Mouse (Mus musculus) CH12.LX (cell line): ENCODE measurements around the gene Gm21304. TPM values are rescaled to one million over a fixed set of nuclear protein-coding genes. Genes with fewer than 3 reads are reported as not detected.
"Not testable (repeated sequence)": the region's sequence is repeated elsewhere in the genome, so short reads cannot be mapped to it uniquely, and the experiment has no call there.

Experiments
- DNase-seq: peaks from one replicate; pipeline ENCODE4 v3.0.0-alpha.2; 2013; ENCODE audit errors: extremely low read depth
- H3K27ac ChIP-seq: 2 replicates; pipeline ENCODE4 v1.5.1; 2012; ENCODE audit warnings: low read depth, mild to moderate bottlenecking, control low read depth, moderate library complexity; ENCODE audit not compliant: insufficient read depth
- H3K27me3 ChIP-seq: replicated peaks from 2 replicates; pipeline ENCODE3; 2012; ENCODE audit warnings: inconsistent platforms
- H3K36me3 ChIP-seq, 2 experiments: replicated peaks in 1 of 2; 2 replicates each; pipeline versions ENCODE3 to v1.6.1; 2012; ENCODE audit warnings: inconsistent platforms in 1 of 2, low read length in 1 of 2, mild to moderate bottlenecking in 1 of 2, mixed read lengths in 1 of 2, moderate library complexity in 1 of 2; ENCODE audit not compliant: control insufficient read depth in 1 of 2, insufficient read depth in 1 of 2
- H3K4me1 ChIP-seq, 2 experiments: 2 replicates each; pipeline ENCODE4 v1.6.1; 2012; ENCODE audit warnings: inconsistent platforms in 1 of 2, moderate library complexity in 1 of 2; ENCODE audit not compliant: insufficient read depth in 2 of 2, control insufficient read depth in 1 of 2
- H3K4me2 ChIP-seq: 2 replicates; pipeline ENCODE4 v1.6.1; 2012; ENCODE audit warnings: low read depth, mild to moderate bottlenecking, control low read depth; ENCODE audit not compliant: poor library complexity, insufficient read depth, severe bottlenecking
- H3K4me3 ChIP-seq, 3 experiments: fragments of 150-350 bp in 1 of 3; sonication (generic) in 1 of 3; replicated peaks in 1 of 3; 2 replicates each; pipeline versions ENCODE3 to v1.5.1; 2011 to 2012; ENCODE audit warnings: low read depth in 2 of 3, low read length in 2 of 3, mild to moderate bottlenecking in 2 of 3, moderate library complexity in 2 of 3, control low read depth in 1 of 3, improper control_type of control experiment in 1 of 3, inconsistent platforms in 1 of 3, mixed read lengths in 1 of 3; ENCODE audit not compliant: poor library complexity in 1 of 3
- H3K79me2 ChIP-seq: replicated peaks from 2 replicates; pipeline ENCODE4 v1.6.1; 2012; ENCODE audit warnings: mild to moderate bottlenecking, moderate library complexity; ENCODE audit not compliant: control insufficient read depth, poor library complexity, insufficient read depth, severe bottlenecking; ENCODE audit errors: extremely low read depth
- H3K9ac ChIP-seq: 2 replicates; pipeline ENCODE4 v1.6.1; 2012; ENCODE audit warnings: low read depth, mild to moderate bottlenecking, control low read depth, moderate library complexity; ENCODE audit not compliant: insufficient read depth
- H3K9me3 ChIP-seq: replicated peaks from 2 replicates; pipeline ENCODE3; 2012; ENCODE audit warnings: low read length, inconsistent platforms, mixed read lengths
- dilution Hi-C: fragments of 300-500 bp; cut with MboI; formaldehyde crosslinking; loops from 2 replicates; pipeline ENCODE4 v1.14.3; 2020; ENCODE audit warnings: low sequenced_read_pairs; ENCODE audit not compliant: extremely low pct_unique_long_range_greater_than_20kb, extremely low pct_ligation_motif_present
- in situ Hi-C: fragments of 300-500 bp; cut with MboI; formaldehyde crosslinking; loops from 3 replicates; pipeline ENCODE4 v1.14.3; 2019; ENCODE audit warnings: low sequenced_read_pairs, low pct_ligation_motif_present, low pct_unique_long_range_greater_than_20kb, mixed read lengths
- polyA plus RNA-seq: library from polyadenylated mRNA; unstranded; fragments of >175 nt; gene quantifications from 2 replicates; pipeline ENCODE4 v1.2.1, GENCODE M21; 2012; ENCODE audit warnings: low read depth; ENCODE audit not compliant: insufficient read length
- total RNA-seq, 2 experiments: library from RNA; depleted of rRNA; stranded (reverse); fragments of 300-350 nt in 1 of 2; fragments of >200 nt in 1 of 2; gene quantifications; 2 replicates each; pipeline ENCODE4 v1.2.3; 2012 to 2014

Gm21304 gene
- total RNA-seq (2012; rRNA removed): not detected in 2 replicates
- not detected in 2 replicates for total RNA-seq (2014; rRNA removed)
- not detected in 2 replicates for polyA plus RNA-seq

- H3K27me3 ChIP-seq, in situ Hi-C loops, H3K27ac ChIP-seq, DNase-seq, H3K4me1 ChIP-seq, H3K4me2 ChIP-seq, H3K79me2 ChIP-seq, dilution Hi-C loops, H3K4me3 ChIP-seq, H3K9me3 ChIP-seq, H3K9ac ChIP-seq, H3K36me3 ChIP-seq: not testable (repeated sequence)
Observed at GRCm38 (mm10) chr10:104168215-104168614, at the start of gene Gm21304. Gene Gm21304, plus strand, starts transcription at chr10:104168515.

- in situ Hi-C loops, DNase-seq, H3K4me2 ChIP-seq, dilution Hi-C loops, H3K27me3 ChIP-seq, H3K9me3 ChIP-seq, H3K4me1 ChIP-seq, H3K27ac ChIP-seq, H3K36me3 ChIP-seq, H3K9ac ChIP-seq, H3K79me2 ChIP-seq, H3K4me3 ChIP-seq: not testable (repeated sequence)
Observed at GRCm38 (mm10) chr10:104142687-104143086, 25.6 kb upstream of the Gm21304 start, which contains the start of gene Gm21293. Gene Gm21293, plus strand, starts transcription at chr10:104142987.

- H3K36me3 ChIP-seq, dilution Hi-C loops, H3K27ac ChIP-seq, DNase-seq, H3K79me2 ChIP-seq, H3K9me3 ChIP-seq, in situ Hi-C loops, H3K27me3 ChIP-seq, H3K9ac ChIP-seq, H3K4me2 ChIP-seq, H3K4me1 ChIP-seq, H3K4me3 ChIP-seq: not testable (repeated sequence)
Observed at GRCm38 (mm10) chr10:104151197-104151596, 17.1 kb upstream of the Gm21304 start, which contains the start of gene Gm6763. Gene Gm6763, plus strand, starts transcription at chr10:104151497.

GRCm38 (mm10) chr10:104159706-104160105, 8.6 kb upstream of the Gm21304 start, which contains the start of gene Gm8764:
Gene Gm8764, plus strand, starts transcription at chr10:104160006.
- H3K79me2 ChIP-seq, H3K27me3 ChIP-seq, H3K36me3 ChIP-seq, H3K4me1 ChIP-seq, DNase-seq, H3K27ac ChIP-seq, in situ Hi-C loops, H3K9ac ChIP-seq, H3K4me2 ChIP-seq, H3K9me3 ChIP-seq, H3K4me3 ChIP-seq, dilution Hi-C loops: not testable (repeated sequence)

GRCm38 (mm10) chr10:104176724-104177123, 8.4 kb downstream of the Gm21304 start, which contains the start of gene Gm21312:
Gene Gm21312, plus strand, starts transcription at chr10:104177024.
- in situ Hi-C loops, H3K9ac ChIP-seq, H3K27me3 ChIP-seq, H3K9me3 ChIP-seq, dilution Hi-C loops, H3K36me3 ChIP-seq, H3K79me2 ChIP-seq, H3K4me2 ChIP-seq, DNase-seq, H3K27ac ChIP-seq, H3K4me1 ChIP-seq, H3K4me3 ChIP-seq: not testable (repeated sequence)

- H3K36me3 ChIP-seq, H3K27ac ChIP-seq, H3K4me3 ChIP-seq, H3K9me3 ChIP-seq, dilution Hi-C loops, in situ Hi-C loops, H3K4me1 ChIP-seq, H3K9ac ChIP-seq, DNase-seq, H3K27me3 ChIP-seq, H3K4me2 ChIP-seq, H3K79me2 ChIP-seq: not testable (repeated sequence)
Observed at GRCm38 (mm10) chr10:104185233-104185632, 16.9 kb downstream of the Gm21304 start, which contains the start of gene Gm20765. Gene Gm20765, plus strand, starts transcription at chr10:104185533.
